Mouse (Mus musculus) kidney, postnatal 14 days (tissue): ENCODE results near the gene Sept1.

ENCODE experiments used
- DNase-seq: peaks from one replicate; pipeline ENCODE4 v3.0.0; 2022; ENCODE audit warnings: mixed read lengths

The Sept1 gene

DNA sequence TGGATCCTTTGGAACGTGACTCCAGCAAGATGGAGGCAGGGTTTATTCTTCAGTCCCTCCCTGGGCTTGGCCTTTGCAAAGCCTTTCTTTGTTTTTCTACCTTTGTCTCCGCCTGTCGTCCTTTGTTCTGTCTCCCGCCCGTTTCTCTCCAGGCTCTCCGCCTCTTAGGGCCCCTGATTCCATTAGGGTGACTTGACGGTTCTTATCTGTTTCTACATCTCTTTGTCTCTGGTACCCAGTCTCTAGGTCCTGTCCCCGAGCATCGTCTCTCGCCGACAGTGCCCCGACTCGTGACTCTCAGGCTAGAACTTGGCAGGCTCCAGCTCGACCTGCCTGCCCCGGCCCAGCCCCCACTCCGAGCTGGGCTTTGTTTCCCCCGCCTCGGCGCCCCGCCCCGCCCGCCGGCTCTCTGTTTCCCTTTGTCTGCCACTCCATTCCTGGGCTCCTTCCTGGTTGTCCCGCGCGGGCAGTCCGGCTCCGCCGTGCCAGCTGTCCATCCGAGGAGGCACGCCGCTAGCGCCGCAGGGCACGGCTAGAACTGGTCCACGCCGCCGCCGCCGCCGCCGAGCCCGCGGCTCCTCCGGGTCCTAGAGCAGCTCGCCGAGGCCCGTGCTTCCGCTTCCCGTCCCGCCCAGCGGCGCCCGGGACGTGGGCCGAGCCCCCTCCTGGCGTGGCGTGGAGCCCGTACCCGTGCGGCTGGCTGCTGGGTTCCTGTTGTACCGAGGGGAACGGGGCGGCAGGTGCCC lies at the start of gene Sept1, which contains the start of gene Zfp553:
Gene Sept1 (minus strand): TSS at position 509 of the 746 bp plus-strand sequence.
Gene Zfp553 (plus strand): TSS at position 440 of the 746 bp plus-strand sequence.
- DNase-seq, result peak; percentile 91

DNA sequence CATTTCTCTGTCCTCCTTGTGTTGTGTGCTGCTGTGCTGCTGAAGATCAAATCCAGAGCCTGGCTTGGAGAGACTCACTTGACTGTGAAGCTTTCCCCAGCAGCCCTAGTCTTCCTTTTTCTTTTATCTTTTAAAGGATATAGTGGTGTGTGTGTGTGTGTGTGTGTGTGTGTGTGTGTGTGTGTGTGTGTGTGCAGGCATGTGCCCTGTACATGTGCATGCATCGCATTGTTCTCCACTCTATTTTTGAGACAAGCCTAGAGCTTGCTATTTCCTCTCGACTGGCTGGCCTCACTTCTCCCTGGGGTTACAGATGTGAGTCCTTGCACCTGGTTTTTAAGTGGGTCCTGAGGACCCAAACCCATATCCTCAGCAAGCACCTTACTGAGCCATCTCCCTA lies 49.3 kb upstream of the Sept1 start:
- no peak for DNase-seq

DNA sequence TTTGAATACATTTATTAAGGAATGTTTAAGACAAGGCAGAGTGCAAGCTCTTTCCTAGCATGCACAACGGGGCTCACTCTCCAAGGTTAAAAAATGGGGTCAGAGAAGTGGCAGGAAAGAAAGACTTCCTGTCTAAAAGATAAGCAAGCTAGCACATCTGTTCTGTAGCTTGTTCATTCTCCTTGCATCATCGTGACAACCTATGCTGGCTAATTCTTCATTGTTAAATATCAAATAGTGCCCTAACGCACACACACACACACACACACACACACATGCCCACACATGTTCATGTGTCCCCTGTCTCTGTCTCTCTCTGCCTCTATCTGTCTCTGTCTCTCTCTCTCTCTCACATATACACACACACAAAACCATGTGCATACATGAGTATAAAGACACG lies 48.2 kb upstream of the Sept1 start:
- DNase-seq, result no peak

DNA sequence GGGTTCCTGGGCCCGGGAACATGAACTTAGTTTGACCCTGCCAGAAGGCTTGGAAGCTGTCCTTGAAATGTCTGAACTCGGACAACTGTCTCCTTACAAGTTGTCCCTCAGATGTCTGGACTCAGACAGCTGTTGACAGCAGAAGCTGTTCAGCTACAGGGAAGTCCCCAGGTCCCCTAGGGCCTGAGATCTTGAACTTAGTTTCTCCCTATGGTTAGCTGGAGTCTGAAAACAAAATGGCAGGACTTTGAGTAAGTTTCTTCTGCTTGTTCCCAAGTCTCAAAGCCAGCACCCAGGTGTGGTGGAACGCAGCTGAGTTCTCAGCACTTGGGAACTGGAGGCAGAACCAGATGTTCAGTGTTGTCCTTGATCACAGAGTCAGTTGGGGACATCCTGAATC lies 47.2 kb upstream of the Sept1 start:
- DNase-seq, result no peak

DNA sequence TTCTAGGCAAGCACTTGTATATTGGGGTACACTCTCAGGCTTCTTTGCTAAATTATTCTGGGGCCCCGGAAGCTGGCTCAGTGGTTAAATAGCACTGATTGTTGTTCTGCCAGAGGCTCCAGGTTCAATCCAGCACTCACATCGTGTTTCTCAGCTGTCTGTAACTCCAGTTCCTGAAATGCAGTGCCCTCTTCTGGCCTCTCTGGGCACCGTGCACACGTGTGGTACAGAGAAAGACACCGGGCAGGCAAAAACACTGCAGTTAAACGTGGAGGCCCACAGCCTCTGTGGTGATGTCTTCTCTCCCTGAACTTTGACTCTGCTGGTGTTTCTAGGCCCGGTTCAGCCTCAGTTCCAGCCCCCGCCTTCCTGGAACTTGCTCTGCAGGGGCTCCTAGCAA lies 45.4 kb upstream of the Sept1 start:
- peak; percentile 77 for DNase-seq

DNA sequence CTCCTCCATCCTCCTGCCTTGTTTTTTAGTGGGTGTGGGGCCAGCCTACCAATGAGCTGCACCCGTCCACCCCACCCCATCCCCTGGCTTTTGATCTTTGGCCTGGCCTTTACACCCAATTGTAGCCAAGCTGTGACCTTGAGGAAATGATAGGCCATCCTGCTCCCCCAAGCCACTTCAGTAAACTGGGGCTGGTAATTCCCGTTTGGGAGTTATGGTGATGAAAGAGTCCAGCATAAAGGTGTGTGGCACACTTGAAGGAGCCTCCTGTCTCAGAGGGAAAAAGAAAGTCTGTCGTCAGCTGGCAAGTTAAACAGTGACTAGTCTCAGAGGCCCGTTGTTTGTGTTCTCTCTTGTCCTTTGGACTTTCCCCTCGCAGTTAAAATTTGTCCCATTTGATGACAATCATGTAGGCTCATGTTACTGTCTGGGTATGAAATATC lies 43.6 kb upstream of the Sept1 start:
- peak; percentile 76 for DNase-seq

DNA sequence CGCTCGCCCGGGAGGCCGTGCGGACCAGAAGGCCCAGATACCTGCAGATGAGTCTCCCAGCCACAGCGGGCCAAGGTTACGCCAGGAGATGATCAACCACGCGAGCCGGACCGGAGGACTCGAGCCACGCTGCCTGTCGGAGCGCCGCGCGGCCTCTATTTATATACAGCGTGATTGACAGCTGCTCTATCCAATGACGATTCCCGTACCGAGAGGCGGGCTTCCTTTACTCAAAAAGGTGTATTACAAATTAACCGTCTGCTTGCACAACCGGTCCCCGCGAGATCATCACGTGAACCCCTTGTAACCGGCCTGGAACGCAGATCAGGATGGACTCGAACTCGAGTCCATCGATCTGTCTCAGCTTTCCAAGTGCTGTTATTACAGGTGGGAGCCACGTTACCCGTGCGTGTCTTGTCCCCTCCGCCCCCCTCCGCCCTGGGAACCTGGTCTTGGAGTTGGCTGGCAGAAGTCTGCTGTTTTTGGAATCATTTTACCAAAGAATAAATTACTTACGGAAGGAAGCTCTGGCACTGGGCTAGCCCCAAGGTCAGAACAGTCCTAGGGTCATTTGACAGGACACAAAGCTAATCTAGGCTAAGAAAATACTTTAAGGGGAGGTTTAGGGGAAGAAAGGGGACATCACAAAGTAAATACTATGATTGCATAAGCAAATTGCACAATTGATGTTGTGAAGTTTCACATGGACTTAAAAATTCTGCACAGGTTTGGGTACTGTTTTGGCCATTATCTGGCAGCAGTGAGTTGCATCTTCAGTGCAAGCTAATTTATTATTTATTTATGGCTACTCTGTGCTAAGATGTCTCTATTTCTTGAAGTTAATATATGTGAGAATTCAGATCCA lies 41.2 kb upstream of the Sept1 start, which contains the start of gene Sephs2:
Gene Sephs2 (minus strand): TSS at position 131 of the 865 bp plus-strand sequence.
- peak; percentile 97 for DNase-seq

DNA sequence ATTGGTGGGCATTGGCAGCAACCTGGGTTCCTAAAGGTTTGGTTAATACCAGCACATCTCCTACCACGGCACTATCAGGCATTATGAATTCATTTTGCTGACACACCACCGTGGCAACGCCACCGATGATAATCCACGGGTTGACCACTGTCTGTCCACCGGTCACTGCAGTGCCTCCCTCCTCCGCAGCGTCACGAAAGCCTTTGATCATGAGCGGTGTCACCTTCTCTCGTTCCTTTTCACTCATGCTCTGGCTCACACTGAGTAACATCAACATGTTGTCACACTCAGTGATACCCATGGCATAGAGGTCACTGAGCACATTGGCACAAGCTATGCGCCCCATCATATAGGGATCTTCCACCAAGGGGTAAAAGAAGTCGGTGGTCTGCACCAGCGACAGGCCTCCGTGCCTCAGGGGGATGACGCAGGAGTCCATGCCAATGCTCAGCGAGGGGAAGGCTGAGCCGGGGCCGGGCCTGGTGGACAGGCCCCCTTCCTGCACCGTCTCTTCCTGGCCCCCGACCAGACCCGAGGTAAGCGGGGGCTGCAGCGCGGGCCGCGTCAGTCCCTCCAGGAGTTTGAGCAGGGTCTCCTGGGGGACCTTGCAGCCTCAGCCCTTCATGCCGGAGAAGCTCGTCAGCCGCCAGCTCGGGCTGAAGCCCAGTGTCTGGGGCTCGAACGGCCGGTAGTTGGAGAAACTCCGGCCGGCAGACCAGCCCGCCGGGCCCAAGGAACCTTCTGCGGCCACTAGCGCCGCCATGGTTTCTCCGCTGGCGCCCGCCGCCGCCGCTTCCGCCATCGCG lies 40.4 kb upstream of the Sept1 start:
- no peak for DNase-seq

DNA sequence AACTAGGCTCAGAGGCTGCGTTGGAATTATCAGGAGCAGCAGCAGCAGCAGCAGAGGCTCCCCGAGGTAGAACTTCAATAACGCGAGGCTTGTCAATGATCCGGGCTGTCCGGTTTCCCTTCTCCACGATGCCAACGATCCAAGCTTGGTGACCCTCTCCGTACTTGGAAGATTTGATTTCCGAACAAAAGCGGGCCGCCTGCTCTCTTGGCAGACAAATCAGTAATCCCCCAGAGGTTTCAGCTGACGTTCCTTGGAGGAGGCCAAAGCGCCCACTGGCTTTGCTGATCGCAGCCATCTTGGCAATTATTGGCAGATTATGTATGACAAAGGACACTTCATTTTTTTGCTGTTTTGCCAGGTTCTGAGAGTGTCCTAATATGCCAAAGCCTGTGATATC lies 39.6 kb upstream of the Sept1 start:
- no peak for DNase-seq

DNA sequence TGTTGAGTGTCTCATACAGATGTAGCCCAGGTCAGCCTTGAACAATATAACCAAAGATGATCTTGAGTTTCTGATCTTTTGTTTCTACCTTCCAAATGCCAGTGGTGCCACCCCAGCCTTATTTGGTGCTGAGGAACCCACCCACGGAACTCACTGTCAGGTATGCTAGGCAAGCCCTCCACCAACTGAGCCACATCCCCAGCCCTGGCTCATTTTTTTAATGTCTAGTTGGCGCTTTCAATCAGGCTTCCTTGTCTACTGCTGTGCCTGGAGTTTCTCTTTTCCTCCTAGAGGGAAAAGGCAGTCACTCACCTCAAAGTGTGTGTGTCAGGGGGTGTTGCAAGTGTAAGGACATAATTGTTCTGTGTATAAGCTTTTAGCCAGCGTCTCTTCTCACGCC lies 38.2 kb upstream of the Sept1 start:
- DNase-seq, result no peak

DNA sequence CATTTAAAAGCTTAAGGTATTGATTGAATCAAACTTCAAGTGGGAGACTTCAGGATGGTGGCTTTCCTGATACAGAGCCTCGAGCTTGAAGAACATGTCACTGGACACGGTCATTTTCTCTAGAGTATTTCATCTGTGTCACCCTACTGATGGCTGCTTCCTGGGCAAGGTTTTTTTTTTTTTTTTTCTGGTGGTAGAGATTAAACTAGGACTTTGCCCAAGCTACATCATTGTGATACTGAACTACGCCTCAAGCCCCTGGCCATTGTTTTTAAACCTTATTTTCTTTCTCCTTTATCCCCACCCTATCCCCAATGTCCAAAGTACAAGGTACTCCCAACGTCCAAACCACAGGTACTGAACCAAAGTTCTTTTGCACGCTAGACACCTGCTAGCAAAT lies 37.7 kb upstream of the Sept1 start:
- no peak for DNase-seq

DNA sequence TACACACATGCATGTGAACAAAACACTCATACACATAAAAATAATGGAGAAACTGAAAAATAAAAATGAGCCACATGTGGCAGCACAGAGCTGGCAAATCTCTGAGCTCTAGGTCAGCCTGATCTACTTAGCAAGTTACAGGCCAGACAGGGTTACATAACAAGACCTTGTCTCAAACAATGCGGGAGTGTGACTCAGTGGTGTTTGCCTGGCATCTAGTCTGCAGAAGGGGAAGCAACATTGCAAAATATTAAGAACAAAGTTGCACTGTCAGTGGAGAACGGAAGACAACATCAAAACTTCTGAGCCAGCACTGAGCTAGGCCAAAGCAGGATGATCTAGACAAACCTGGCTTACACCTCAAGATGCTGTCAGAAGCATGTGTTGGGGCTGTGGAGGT lies 37.3 kb upstream of the Sept1 start:
- DNase-seq, result no peak

DNA sequence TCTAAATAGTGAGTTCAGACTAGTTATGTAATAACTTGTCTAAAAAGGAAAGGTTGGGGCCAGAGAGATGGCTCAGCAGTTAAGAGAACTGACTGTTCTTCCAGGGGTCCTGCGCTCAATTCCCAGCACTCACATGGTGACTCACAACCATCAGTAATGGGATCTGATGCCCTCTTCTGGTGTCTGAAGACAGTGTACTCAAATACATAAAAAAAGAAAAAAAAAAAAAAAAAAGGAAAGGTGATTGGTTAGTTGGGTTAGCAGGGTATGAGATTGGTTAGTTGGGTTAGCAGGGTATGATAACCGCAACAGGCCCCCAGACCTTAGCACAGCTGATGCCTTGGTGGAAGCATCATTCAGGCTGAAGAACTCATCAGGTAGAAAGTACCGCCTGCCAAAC lies 30.6 kb upstream of the Sept1 start:
- no peak for DNase-seq

DNA sequence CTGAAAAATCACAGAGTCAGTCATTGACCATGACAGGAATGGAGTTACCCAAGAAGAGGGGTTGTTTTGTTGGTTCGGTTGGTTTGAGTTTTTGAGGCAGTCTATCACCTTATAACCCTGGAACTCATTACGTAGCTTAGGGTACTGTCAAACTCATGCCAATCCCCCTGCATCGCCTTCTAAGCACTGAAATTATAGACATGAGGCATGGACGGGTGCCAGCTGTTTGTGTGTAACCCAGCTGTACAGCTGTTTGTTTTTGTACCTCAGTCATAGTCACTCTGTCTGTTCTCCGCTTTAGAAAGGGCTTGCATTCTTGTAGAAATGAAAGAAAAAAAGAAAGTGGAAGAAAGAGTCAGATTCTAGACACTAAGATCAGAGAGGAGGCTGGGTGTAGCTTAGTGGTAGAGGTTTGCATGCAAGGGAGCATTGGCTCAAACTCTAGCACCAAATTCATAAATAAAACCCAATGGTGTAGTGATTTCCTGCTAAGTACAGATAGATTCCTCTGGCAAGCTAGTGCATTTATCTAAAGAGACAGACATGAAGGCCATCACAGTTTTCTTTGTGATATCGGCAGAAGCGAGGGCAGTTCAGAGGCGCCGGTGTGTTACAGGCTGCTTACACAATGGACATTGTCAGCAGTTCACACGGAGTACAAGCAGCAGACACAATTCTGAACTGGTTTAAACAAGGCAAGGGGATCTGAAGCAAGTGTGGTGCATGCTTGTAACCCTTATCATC lies 29.5 kb upstream of the Sept1 start:
- DNase-seq, result no peak

DNA sequence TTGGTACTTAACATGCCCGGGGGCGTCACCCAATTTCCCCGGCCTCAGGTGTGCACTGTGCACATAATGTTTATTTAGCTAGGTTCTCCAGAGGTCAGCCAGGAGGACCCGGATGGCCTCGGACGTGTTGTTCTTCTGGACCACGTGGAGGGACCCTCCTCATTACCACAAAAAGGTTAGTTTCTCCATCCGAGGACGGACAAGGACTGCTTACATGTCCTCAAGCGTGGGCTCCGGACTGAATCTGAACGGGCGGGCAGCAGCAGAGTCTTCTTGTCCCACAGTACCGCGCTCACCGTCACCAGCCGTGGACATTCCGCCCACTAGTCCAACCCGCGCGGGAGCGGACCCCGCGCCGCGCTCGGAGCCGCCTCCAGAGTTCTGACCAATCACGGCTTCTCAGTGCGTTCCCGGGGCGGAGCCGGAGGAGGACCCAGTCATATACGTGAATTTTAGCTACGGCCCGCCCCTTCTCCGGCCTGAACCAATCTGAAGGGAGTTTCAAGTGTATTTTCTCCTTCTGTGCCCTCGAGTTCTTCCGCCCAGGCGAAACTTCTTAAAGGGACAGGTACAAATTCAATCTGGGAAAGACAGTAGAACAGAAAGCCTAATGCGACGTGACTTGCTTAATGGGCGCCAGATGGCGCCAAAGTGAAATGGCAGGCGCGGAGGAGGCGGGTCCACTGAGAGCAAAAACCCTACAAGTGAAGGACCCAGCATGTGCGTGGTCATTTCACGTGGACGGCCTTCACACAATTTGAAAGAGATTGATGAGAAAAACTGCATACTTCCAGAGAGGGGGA lies 27.6 kb upstream of the Sept1 start, which contains the start of gene Dctpp1:
Gene Dctpp1 (minus strand): TSS at position 401 of the 803 bp plus-strand sequence.
- DNase-seq, result peak; percentile 99

DNA sequence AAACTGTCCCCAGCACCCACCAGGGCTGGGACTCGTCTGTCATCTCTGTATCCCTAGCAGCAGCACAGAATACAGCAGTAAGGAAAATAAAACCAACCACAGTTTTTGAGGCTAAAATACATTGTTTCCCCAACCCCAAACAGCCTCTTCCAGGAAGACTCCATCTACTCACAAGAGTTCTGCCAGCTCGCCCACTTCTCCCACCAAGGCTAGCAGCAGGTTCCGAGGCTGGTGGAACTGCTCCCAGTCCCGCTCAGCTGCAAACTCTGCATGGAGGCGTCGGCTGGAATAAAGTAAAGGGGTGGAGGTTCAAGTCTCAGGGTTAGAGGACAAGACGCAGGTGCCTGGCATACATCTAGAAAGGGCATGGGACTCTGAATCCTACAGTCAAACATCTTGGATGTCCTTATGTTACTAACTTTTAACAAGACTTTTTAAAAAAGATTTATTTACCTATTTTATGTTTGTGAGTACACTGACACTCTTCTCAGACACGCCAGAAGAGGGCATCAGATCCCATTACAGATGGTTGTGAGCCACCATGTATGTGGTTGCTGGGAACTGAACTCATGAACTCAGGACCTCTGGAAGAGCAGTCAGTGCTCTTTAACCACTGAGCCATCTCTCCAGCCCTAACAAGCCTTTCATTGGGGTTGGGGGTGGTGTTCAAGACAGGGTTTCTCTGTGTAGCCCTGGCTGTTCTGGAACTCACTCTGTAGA lies 26.4 kb upstream of the Sept1 start:
- no peak for DNase-seq

DNA sequence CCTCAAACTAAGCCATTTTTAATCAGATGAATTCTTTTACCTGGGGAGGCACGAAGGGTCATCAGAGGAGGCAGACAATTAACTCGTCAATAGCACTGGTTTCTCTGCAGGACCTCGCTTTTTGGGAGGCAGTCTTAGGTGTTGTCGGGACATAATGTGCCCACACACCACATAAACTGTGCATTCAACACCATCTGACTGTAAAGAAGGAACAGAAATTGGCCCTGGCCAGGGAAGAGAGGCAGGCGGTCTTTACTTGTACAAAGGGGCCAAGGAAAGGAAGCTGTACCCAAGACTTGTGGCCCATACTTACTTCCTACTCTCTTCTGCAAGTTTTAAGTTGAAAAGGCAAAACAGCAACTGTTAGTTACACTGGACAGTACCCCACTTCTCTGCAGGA lies 23.6 kb upstream of the Sept1 start:
- no peak for DNase-seq

DNA sequence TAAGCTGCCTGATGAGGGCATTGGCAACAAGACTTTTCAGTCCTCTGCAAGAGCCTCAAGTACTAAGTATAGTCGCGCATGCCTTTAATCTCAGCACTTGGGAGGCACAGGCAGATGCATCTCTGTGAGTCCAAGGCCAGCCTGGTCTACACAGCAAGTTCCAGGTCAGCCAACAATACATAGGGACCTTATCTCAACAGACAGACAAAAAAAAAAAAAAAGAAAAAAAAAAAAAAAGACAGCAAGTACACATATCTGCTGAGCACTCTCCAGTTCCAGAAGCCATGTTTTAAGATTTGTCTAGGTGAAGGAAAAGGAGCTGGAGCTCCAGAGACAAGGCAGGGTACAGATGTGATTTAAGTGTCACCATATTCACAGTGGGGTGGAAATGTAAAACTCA lies 23.0 kb upstream of the Sept1 start:
- no peak for DNase-seq

DNA sequence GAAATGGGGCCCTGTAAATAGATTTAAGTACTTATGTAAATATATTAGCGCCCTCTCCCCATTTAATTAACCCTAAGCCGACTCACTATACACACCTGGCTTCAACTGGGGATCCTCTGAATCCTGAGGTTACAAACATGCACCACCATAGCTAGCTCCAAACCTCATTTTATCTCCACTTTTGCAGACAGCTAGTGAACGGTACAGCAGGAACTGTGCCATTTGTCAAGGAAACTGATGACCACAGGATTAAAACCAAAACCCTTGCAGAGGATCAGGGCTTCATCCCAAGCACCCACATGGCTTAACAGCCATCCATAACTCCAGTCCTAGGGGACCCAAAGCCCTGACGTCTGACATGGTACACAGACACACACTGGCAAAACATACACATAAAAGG lies 22.1 kb upstream of the Sept1 start:
- no peak for DNase-seq
